Mouse (Mus musculus) liver, adult 2 months (tissue): ENCODE results near the gene Glrx5. TPM values are rescaled to one million over a fixed set of nuclear protein-coding genes. Genes with fewer than 3 reads are reported as not detected.

Experiments
- DNase-seq: peaks from one replicate; pipeline ENCODE4 v3.0.0-alpha.2; 2011; ENCODE audit warnings: low read depth, low spot score; ENCODE audit errors: extremely low read depth
- H3K27ac ChIP-seq: fragments of 200-500 bp; replicated peaks from 2 replicates; pipeline ENCODE4 v1.5.1; 2012; ENCODE audit warnings: low read depth, mild to moderate bottlenecking, control low read depth, inconsistent platforms, low read length; ENCODE audit not compliant: insufficient read depth
- H3K27me3 ChIP-seq: fragments of 200-500 bp; 2 replicates; pipeline ENCODE4 v1.6.1; 2012; ENCODE audit warnings: mild to moderate bottlenecking, moderate library complexity, low read length, inconsistent platforms; ENCODE audit not compliant: control insufficient read depth, insufficient read depth
- H3K36me3 ChIP-seq: fragments of 200-500 bp; 2 replicates; pipeline ENCODE4 v1.6.1; 2012; ENCODE audit warnings: low read length, inconsistent platforms; ENCODE audit not compliant: control insufficient read depth, insufficient read depth
- H3K4me1 ChIP-seq: fragments of 200-500 bp; 2 replicates; pipeline ENCODE4 v1.6.1; 2011; ENCODE audit warnings: low read length; ENCODE audit not compliant: control insufficient read depth, insufficient read depth
- H3K4me3 ChIP-seq: fragments of 200-500 bp; 2 replicates; pipeline ENCODE4 v1.5.1; 2011; ENCODE audit warnings: low read depth, mild to moderate bottlenecking, control low read depth, low read length, moderate library complexity; ENCODE audit not compliant: insufficient read depth
- H3K79me2 ChIP-seq: fragments of 200-500 bp; 2 replicates; pipeline ENCODE4 v1.6.1; 2012; ENCODE audit warnings: inconsistent platforms, mild to moderate bottlenecking, low read length, moderate library complexity; ENCODE audit not compliant: control insufficient read depth, insufficient read depth
- H3K9ac ChIP-seq: fragments of 200-500 bp; 2 replicates; pipeline ENCODE4 v1.6.1; 2012; ENCODE audit warnings: low read depth, mild to moderate bottlenecking, control low read depth, inconsistent platforms, low read length
- CTCF ChIP-seq: fragments of 200-500 bp; IDR thresholded peaks from 2 replicates; pipeline ENCODE4 v1.5.1; 2011; ENCODE audit warnings: low read depth, low read length, control low read depth
- POLR2A ChIP-seq: fragments of 200-500 bp; IDR thresholded peaks from 2 replicates; pipeline ENCODE4 v1.6.1; 2011; ENCODE audit warnings: low read length, control low read depth; ENCODE audit not compliant: insufficient read depth; ENCODE audit errors: extremely low read depth
- WGBS: fragments of 180-500 bp; shearing (Covaris S2); methylation state at CpG from one replicate; pipeline ENCODE4 v1.1.7; 2018; 5-methylcytosine and 5-hydroxymethylcytosine counted together
- polyA plus RNA-seq: library from polyadenylated mRNA; depleted of rRNA; stranded (reverse); fragments of >200 nt; gene quantifications from 2 replicates; pipeline ENCODE4 v1.2.3, GENCODE M21; 2012
- total RNA-seq: library from RNA; depleted of rRNA; stranded (reverse); fragments of >200 nt; gene quantifications from 2 replicates; pipeline ENCODE4 v1.2.3, GENCODE M21; 2014

The Glrx5 gene
- total and polyA plus RNA-seq, 2 experiments = 45.5 to 144 TPM

- Histone ChIP-seq H3K79me2 (no peaks in the 10 kb centered on the region), H3K4me1 (no peaks in the 10 kb centered on the region), H3K9ac (no peak overlapping the region), H3K27me3 (no peaks in the 10 kb centered on the region), H3K27ac (no peak overlapping the region), H3K4me3 (no peak overlapping the region), H3K36me3 (no peaks in the 10 kb centered on the region)
- 69% methylated on average over 4 of the region's 4 CpGs for WGBS
- no peak for DNase-seq
- TF ChIP-seq CTCF (no peak), POLR2A (no peak)
Measured at GRCm38 (mm10) chr12:105064168-105064567, 31.7 kb downstream of the Glrx5 start.

- Histone ChIP-seq H3K79me2 (no peaks in the 10 kb centered on the region), H3K4me1 (no peaks in the 10 kb centered on the region), H3K36me3 (no peaks in the 10 kb centered on the region), H3K4me3 (no peak overlapping the region), H3K27me3 (no peaks in the 10 kb centered on the region), H3K27ac (no peak overlapping the region), H3K9ac (no peak overlapping the region)
- TF ChIP-seq POLR2A (no peak), CTCF (no peak)
- no peak for DNase-seq
- 79% methylated on average over 7 of the region's 7 CpGs for WGBS
Measured at GRCm38 (mm10) chr12:105065119-105065518, 32.6 kb downstream of the Glrx5 start.

- Histone ChIP-seq H3K4me1 (no peaks in the 10 kb centered on the region), H3K9ac (no peak overlapping the region), H3K79me2 (no peaks in the 10 kb centered on the region), H3K27me3 (no peaks in the 10 kb centered on the region), H3K27ac (no peak overlapping the region), H3K4me3 (no peak overlapping the region), H3K36me3 (no peaks in the 10 kb centered on the region)
- no peak for DNase-seq
- TF ChIP-seq POLR2A = no peak
- no peak for TF ChIP-seq CTCF
- 68% methylated on average over 10 of the region's 10 CpGs for WGBS
Measured at GRCm38 (mm10) chr12:105066523-105066922, 34.0 kb downstream of the Glrx5 start.

- no peak for TF ChIP-seq CTCF
- Histone ChIP-seq H3K4me3 (no peak overlapping the region), H3K9ac (no peak overlapping the region), H3K27me3 (no peaks in the 10 kb centered on the region), H3K4me1 (no peaks in the 10 kb centered on the region), H3K79me2 (no peaks in the 10 kb centered on the region), H3K27ac (no peak overlapping the region), H3K36me3 (no peaks in the 10 kb centered on the region)
- 66% methylated on average over 5 of the region's 5 CpGs for WGBS
- DNase-seq = no peak
Measured at GRCm38 (mm10) chr12:105068911-105069310, 36.4 kb downstream of the Glrx5 start.

GRCm38 (mm10) chr12:105073708-105074107 is 41.2 kb downstream of the Glrx5 start:
- Histone ChIP-seq H3K79me2 (no peaks in the 10 kb centered on the region), H3K4me3 (no peak overlapping the region), H3K4me1 (no peaks in the 10 kb centered on the region), H3K27me3 (no peaks in the 10 kb centered on the region), H3K9ac (no peak overlapping the region), H3K27ac (no peak overlapping the region), H3K36me3 (no peaks in the 10 kb centered on the region)
- DNase-seq = peak; percentile 24
- WGBS = 30% methylated on average over 9 of the region's 9 CpGs
- TF ChIP-seq CTCF (peak; percentile 61), POLR2A (no peak)

- Histone ChIP-seq H3K4me3 (no peak overlapping the region), H3K27me3 (no peaks in the 10 kb centered on the region), H3K79me2 (no peaks in the 10 kb centered on the region), H3K4me1 (no peaks in the 10 kb centered on the region), H3K9ac (no peak overlapping the region), H3K27ac (no peak overlapping the region), H3K36me3 (no peaks in the 10 kb centered on the region)
- 77% methylated on average over 7 of the region's 7 CpGs for WGBS
- TF ChIP-seq CTCF = no peak
- TF ChIP-seq POLR2A = no peak
- no peak for DNase-seq
Measured at GRCm38 (mm10) chr12:105075496-105075895, 43.0 kb downstream of the Glrx5 start.
